Mouse (Mus musculus): ENCODE data around the gene 2210016L21Rik. TPM values are rescaled to one million over a fixed set of nuclear protein-coding genes. Genes with fewer than 3 reads are reported as not detected.
A peak's percentile ranks its signal among the peaks of the same experiment; 100 is the strongest.

The 2210016L21Rik gene
- polyA plus RNA-seq, 1 experiment from 2014 or later, result 63.3 TPM

- H3K27me3 ChIP-seq (ENCODE audit: insufficient read depth, low read length), result no peaks in the 10 kb centered on the region
- H3K9ac ChIP-seq (replicated peaks; ENCODE audit: low read length), result no peak overlapping the region
- H3K4me2 ChIP-seq (replicated peaks; ENCODE audit: low read depth, low read length), result no peak overlapping the region
- ATAC-seq (ENCODE audit: low FRiP score, low TSS enrichment), result no peak
- H3K4me1 ChIP-seq (ENCODE audit: insufficient read depth, low read length), result peaks cover 14% of the 10 kb centered on the region
- WGBS, result 88% methylated on average over 5 of the region's 5 CpGs
- H3K4me3 ChIP-seq (ENCODE audit: low read length), result no peak overlapping the region
- H3K36me3 ChIP-seq (ENCODE audit: insufficient read depth, low read length), result no peaks in the 10 kb centered on the region
- H3K27ac ChIP-seq (ENCODE audit: low read length), result no peak overlapping the region
- no peaks in the 10 kb centered on the region for H3K9me3 ChIP-seq (ENCODE audit: low read length)
These were observed 16.1 kb downstream of the 2210016L21Rik start for GRCm38 (mm10) chr5:114958069-114958468.

GRCm38 (mm10) chr5:114961590-114962360 is 19.8 kb downstream of the 2210016L21Rik start:
- 16% methylated on average over 4 of the region's 4 CpGs for WGBS
- Histone ChIP-seq H3K9me3 (ENCODE audit: low read length) (no peaks in the 10 kb centered on the region), H3K4me2 (replicated peaks; ENCODE audit: low read depth, low read length) (no peak overlapping the region), H3K4me3 (ENCODE audit: low read length) (no peak overlapping the region), H3K27me3 (ENCODE audit: insufficient read depth, low read length) (no peaks in the 10 kb centered on the region), H3K36me3 (ENCODE audit: insufficient read depth, low read length) (no peaks in the 10 kb centered on the region), H3K27ac (ENCODE audit: low read length) (peak overlapping the region; percentile 43), H3K4me1 (ENCODE audit: insufficient read depth, low read length) (peaks cover 39% of the 10 kb centered on the region), H3K9ac (replicated peaks; ENCODE audit: low read length) (no peak overlapping the region)
- peak; percentile 86 for ATAC-seq (ENCODE audit: low FRiP score, low TSS enrichment)

- 48% methylated on average over 7 of the region's 7 CpGs for WGBS
- Histone ChIP-seq H3K27me3 (ENCODE audit: insufficient read depth, low read length) (no peaks in the 10 kb centered on the region), H3K36me3 (ENCODE audit: insufficient read depth, low read length) (no peaks in the 10 kb centered on the region), H3K27ac (ENCODE audit: low read length) (peak overlapping the region; percentile 93), H3K9ac (replicated peaks; ENCODE audit: low read length) (no peak overlapping the region; the same call in 1 of the 2 replicates), H3K4me1 (ENCODE audit: insufficient read depth, low read length) (peaks cover 44% of the 10 kb centered on the region), H3K4me3 (ENCODE audit: low read length) (no peak overlapping the region), H3K9me3 (ENCODE audit: low read length) (no peaks in the 10 kb centered on the region), H3K4me2 (replicated peaks; ENCODE audit: low read depth, low read length) (peak overlapping the region; percentile 30; the same call in 1 of the 2 replicates)
- peak; percentile 25; the same call in 1 of the 2 replicates for ATAC-seq (ENCODE audit: low FRiP score, low TSS enrichment)
These were observed 22.5 kb downstream of the 2210016L21Rik start for GRCm38 (mm10) chr5:114964315-114964966.

GRCm38 (mm10) chr5:114964967-114965898 is 23.3 kb downstream of the 2210016L21Rik start:
- no peaks in the 10 kb centered on the region for H3K27me3 ChIP-seq (ENCODE audit: insufficient read depth, low read length)
- ATAC-seq (ENCODE audit: low FRiP score, low TSS enrichment), result 0 out of 2 replicates have a peak, but pooled peaks have one; percentile 25
- H3K4me3 ChIP-seq (ENCODE audit: low read length), result no peak overlapping the region
- H3K9ac ChIP-seq (replicated peaks; ENCODE audit: low read length), result peak overlapping the region; percentile 27; the same call in 1 of the 2 replicates
- 40% methylated on average over 17 of the region's 17 CpGs for WGBS
- H3K27ac ChIP-seq (ENCODE audit: low read length), result peak overlapping the region; percentile 93
- H3K9me3 ChIP-seq (ENCODE audit: low read length), result no peaks in the 10 kb centered on the region
- H3K36me3 ChIP-seq (ENCODE audit: insufficient read depth, low read length), result no peaks in the 10 kb centered on the region
- H3K4me2 ChIP-seq (replicated peaks; ENCODE audit: low read depth, low read length), result peak overlapping the region; percentile 30; the same call in 1 of the 2 replicates
- H3K4me1 ChIP-seq (ENCODE audit: insufficient read depth, low read length), result peaks cover 44% of the 10 kb centered on the region

GRCm38 (mm10) chr5:114967523-114968268 is 25.7 kb downstream of the 2210016L21Rik start:
- Histone ChIP-seq H3K9ac (replicated peaks; ENCODE audit: low read length) (peak overlapping the region; percentile 77), H3K36me3 (ENCODE audit: insufficient read depth, low read length) (no peaks in the 10 kb centered on the region), H3K27ac (ENCODE audit: low read length) (peak overlapping the region; percentile 97), H3K4me1 (ENCODE audit: insufficient read depth, low read length) (peaks cover 33% of the 10 kb centered on the region), H3K27me3 (ENCODE audit: insufficient read depth, low read length) (no peaks in the 10 kb centered on the region), H3K4me2 (replicated peaks; ENCODE audit: low read depth, low read length) (peak overlapping the region; percentile 47), H3K4me3 (ENCODE audit: low read length) (no peak overlapping the region), H3K9me3 (ENCODE audit: low read length) (no peaks in the 10 kb centered on the region)
- no peak for ATAC-seq (ENCODE audit: low FRiP score, low TSS enrichment)
- 34% methylated on average over 14 of the region's 14 CpGs for WGBS

- 9% methylated on average over 7 of the region's 7 CpGs for WGBS
- Histone ChIP-seq H3K9ac (replicated peaks; ENCODE audit: low read length) (peak overlapping the region; percentile 77), H3K36me3 (ENCODE audit: insufficient read depth, low read length) (no peaks in the 10 kb centered on the region), H3K27me3 (ENCODE audit: insufficient read depth, low read length) (no peaks in the 10 kb centered on the region), H3K4me2 (replicated peaks; ENCODE audit: low read depth, low read length) (peak overlapping the region; percentile 57), H3K9me3 (ENCODE audit: low read length) (no peaks in the 10 kb centered on the region), H3K4me1 (ENCODE audit: insufficient read depth, low read length) (peaks cover 32% of the 10 kb centered on the region), H3K27ac (ENCODE audit: low read length) (peak overlapping the region; percentile 97), H3K4me3 (ENCODE audit: low read length) (peak overlapping the region; percentile 56)
- ATAC-seq (ENCODE audit: low FRiP score, low TSS enrichment), result peak; percentile 71
These were observed 26.7 kb downstream of the 2210016L21Rik start for GRCm38 (mm10) chr5:114968651-114969050.

GRCm38 (mm10) chr5:114969064-114969463 is 27.1 kb downstream of the 2210016L21Rik start:
- Histone ChIP-seq H3K27me3 (ENCODE audit: insufficient read depth, low read length) (no peaks in the 10 kb centered on the region), H3K27ac (ENCODE audit: low read length) (peak overlapping the region; percentile 97), H3K4me2 (replicated peaks; ENCODE audit: low read depth, low read length) (peak overlapping the region; percentile 57), H3K4me1 (ENCODE audit: insufficient read depth, low read length) (peaks cover 30% of the 10 kb centered on the region), H3K9ac (replicated peaks; ENCODE audit: low read length) (peak overlapping the region; percentile 77), H3K36me3 (ENCODE audit: insufficient read depth, low read length) (no peaks in the 10 kb centered on the region), H3K9me3 (ENCODE audit: low read length) (no peaks in the 10 kb centered on the region), H3K4me3 (ENCODE audit: low read length) (peak overlapping the region; percentile 56)
- 6% methylated on average over 4 of the region's 4 CpGs for WGBS
- peak; percentile 62 for ATAC-seq (ENCODE audit: low FRiP score, low TSS enrichment)

GRCm38 (mm10) chr5:114969609-114970215 is 27.8 kb downstream of the 2210016L21Rik start:
- Histone ChIP-seq H3K36me3 (ENCODE audit: insufficient read depth, low read length) (no peaks in the 10 kb centered on the region), H3K4me1 (ENCODE audit: insufficient read depth, low read length) (peaks cover 24% of the 10 kb centered on the region), H3K9me3 (ENCODE audit: low read length) (no peaks in the 10 kb centered on the region), H3K9ac (replicated peaks; ENCODE audit: low read length) (peak overlapping the region; percentile 77), H3K27me3 (ENCODE audit: insufficient read depth, low read length) (no peaks in the 10 kb centered on the region), H3K4me2 (replicated peaks; ENCODE audit: low read depth, low read length) (peak overlapping the region; percentile 57), H3K27ac (ENCODE audit: low read length) (peak overlapping the region; percentile 97), H3K4me3 (ENCODE audit: low read length) (peak overlapping the region; percentile 56)
- 48% methylated on average over 13 of the region's 13 CpGs for WGBS
- ATAC-seq (ENCODE audit: low FRiP score, low TSS enrichment), result no peak

Measured in kidney, embryonic 16.5 days (tissue).